Mouse (Mus musculus) lung, postnatal 0 days (tissue): Measurements from ENCODE around the gene Mmp24.

Experiments used
- CTCF ChIP-seq: IDR thresholded peaks from 2 replicates; pipeline ENCODE4 v1.5.1; 2016; ENCODE audit warnings: antibody characterized with exemption, mild to moderate bottlenecking
- EP300 ChIP-seq: IDR thresholded peaks from 2 replicates; pipeline ENCODE4 v1.6.1; 2016; ENCODE audit warnings: antibody characterized with exemption, mild to moderate bottlenecking, control low read depth

DNA sequence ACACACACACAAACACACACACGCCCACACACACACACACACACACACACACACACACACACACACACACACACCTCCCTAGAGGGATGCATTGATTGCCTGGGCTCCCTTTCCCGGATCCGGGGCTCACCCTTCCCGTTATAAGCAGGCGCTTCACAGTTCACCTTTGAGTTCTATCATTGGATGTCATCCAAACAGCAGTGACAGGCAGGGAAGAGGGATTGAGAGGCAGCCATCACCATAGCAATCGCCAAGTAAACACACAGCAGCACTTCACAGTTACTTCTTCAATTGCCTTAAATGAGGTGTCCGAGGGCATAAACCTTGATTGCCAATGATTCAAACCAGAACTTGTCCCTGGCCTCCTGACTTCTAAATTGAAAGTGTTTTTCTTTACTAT is 3.9 kb downstream of the Mmp24 start:
- no peak for TF ChIP-seq CTCF
- no peak for TF ChIP-seq EP300
